Mouse (Mus musculus) telencephalon, adult 2 months (tissue): ENCODE data around the gene Tmem125.
"Not testable (repeated sequence)": the region's sequence is repeated elsewhere in the genome, so short reads cannot be mapped to it uniquely, and the experiment has no call there.

Experiments used
- DNase-seq: peaks from one replicate; pipeline ENCODE4 v3.0.0-alpha.2; 2011; ENCODE audit warnings: low read depth, low spot score

Gene Tmem125

GRCm38 (mm10) chr4:118537801-118538200, 6.0 kb downstream of the Tmem125 start:
- no peak for DNase-seq

- no peak for DNase-seq
These were observed 8.2 kb downstream of the Tmem125 start for GRCm38 (mm10) chr4:118535610-118536009.

- DNase-seq: no peak
These were observed 10.2 kb downstream of the Tmem125 start for GRCm38 (mm10) chr4:118533605-118534004.

- no peak for DNase-seq
These were observed 10.7 kb downstream of the Tmem125 start for GRCm38 (mm10) chr4:118533156-118533555.

GRCm38 (mm10) chr4:118532663-118533062, 11.2 kb downstream of the Tmem125 start:
- no peak for DNase-seq

GRCm38 (mm10) chr4:118527720-118528119, 16.1 kb downstream of the Tmem125 start:
- DNase-seq: no peak

GRCm38 (mm10) chr4:118527335-118527681, 16.5 kb downstream of the Tmem125 start:
- no peak for DNase-seq

- no peak for DNase-seq
These were observed 17.2 kb downstream of the Tmem125 start, which contains the start of gene 2610528J11Rik for GRCm38 (mm10) chr4:118526408-118527334. Gene 2610528J11Rik (plus strand): TSS chr4:118526999.

- no peak for DNase-seq
These were observed 18.1 kb downstream of the Tmem125 start for GRCm38 (mm10) chr4:118525779-118526178.

- DNase-seq: no peak
These were observed 19.9 kb downstream of the Tmem125 start for GRCm38 (mm10) chr4:118523976-118524375.

- no peak for DNase-seq
These were observed 21.6 kb downstream of the Tmem125 start for GRCm38 (mm10) chr4:118522248-118522647.

- no peak for DNase-seq
These were observed 25.6 kb downstream of the Tmem125 start for GRCm38 (mm10) chr4:118518208-118518607.

GRCm38 (mm10) chr4:118517497-118518146, 26.2 kb downstream of the Tmem125 start:
- no peak for DNase-seq

- DNase-seq: no peak
These were observed 26.9 kb downstream of the Tmem125 start for GRCm38 (mm10) chr4:118516699-118517496.

GRCm38 (mm10) chr4:118509050-118509449, 34.8 kb downstream of the Tmem125 start:
- no peak for DNase-seq

GRCm38 (mm10) chr4:118507171-118507570, 36.7 kb downstream of the Tmem125 start:
- not testable (repeated sequence) for DNase-seq

GRCm38 (mm10) chr4:118505551-118505950, 38.3 kb downstream of the Tmem125 start:
- no peak for DNase-seq

GRCm38 (mm10) chr4:118500792-118501191, 43.1 kb downstream of the Tmem125 start:
- DNase-seq: no peak

GRCm38 (mm10) chr4:118500171-118500724, 43.6 kb downstream of the Tmem125 start:
- no peak for DNase-seq
